ENCODE assay signal across 7 mouse cellular contexts in genomic region chr15:102326892-102327291, GRCm38 (mm10). TPM values are rescaled to one million over a fixed set of nuclear protein-coding genes. Genes with fewer than 3 reads are reported as not detected.
DNase-seq lines count a peak whose midpoint lies in the region; ATAC-seq lines count a peak whose summit lies in the region.

No protein-coding gene starts in this region.

- H3K27me3 ChIP-seq in lung, embryonic 16.5 days (ENCODE audit: control insufficient read depth, insufficient read depth, low read depth, low read length) = no peaks in the 10 kb centered on the region
- H3K27me3 ChIP-seq in forebrain, embryonic 11.5 days (ENCODE audit: control insufficient read depth, insufficient read depth, low read length) = no peaks in the 10 kb centered on the region
- no peaks in the 10 kb centered on the region for H3K27me3 ChIP-seq in limb, embryonic 13.5 days
- H3K27me3 ChIP-seq in stomach, embryonic 14.5 days (ENCODE audit: control insufficient read depth, insufficient read depth, low read length) = no peaks in the 10 kb centered on the region

- no peak overlapping the region for H3K27ac ChIP-seq in lung, embryonic 16.5 days (ENCODE audit: low read length)
- H3K27ac ChIP-seq in forebrain, embryonic 11.5 days (ENCODE audit: low read depth, low read length) = no peak overlapping the region
- H3K27ac ChIP-seq in limb, embryonic 13.5 days = no peak overlapping the region
- H3K27ac ChIP-seq in stomach, embryonic 14.5 days (ENCODE audit: low read length) = no peak overlapping the region

- peaks cover 12% of the 10 kb centered on the region for H3K4me1 ChIP-seq in lung, embryonic 16.5 days (replicated peaks; ENCODE audit: control insufficient read depth, insufficient read depth, low read length)
- peaks cover 4% of the 10 kb centered on the region; the same call in 1 of the 2 replicates for H3K4me1 ChIP-seq in forebrain, embryonic 11.5 days (replicated peaks; ENCODE audit: control insufficient read depth, insufficient read depth, low read length)
- H3K4me1 ChIP-seq in limb, embryonic 13.5 days = peaks cover 17% of the 10 kb centered on the region
- peaks cover 5% of the 10 kb centered on the region for H3K4me1 ChIP-seq in stomach, embryonic 14.5 days (ENCODE audit: control insufficient read depth, insufficient read depth, low read length)

- H3K4me2 ChIP-seq in lung, embryonic 16.5 days (ENCODE audit: low read depth, low read length) = peak overlapping the region; percentile 75
- peak overlapping the region; percentile 77 for H3K4me2 ChIP-seq in forebrain, embryonic 11.5 days (ENCODE audit: low read depth, low read length, severe bottlenecking)
- H3K4me2 ChIP-seq in limb, embryonic 13.5 days (replicated peaks) = peak overlapping the region; percentile 86
- peak overlapping the region; percentile 84 for H3K4me2 ChIP-seq in stomach, embryonic 14.5 days (replicated peaks; ENCODE audit: low read depth, low read length)

- H3K9ac ChIP-seq in lung, embryonic 16.5 days (ENCODE audit: low read length) = peak overlapping the region; percentile 76
- peak overlapping the region; percentile 73 for H3K9ac ChIP-seq in forebrain, embryonic 11.5 days (ENCODE audit: low read length)
- peak overlapping the region; percentile 85 for H3K9ac ChIP-seq in limb, embryonic 13.5 days
- H3K9ac ChIP-seq in stomach, embryonic 14.5 days (replicated peaks; ENCODE audit: low read depth, low read length) = peak overlapping the region; percentile 61

- WGBS in lung, embryonic 16.5 days = 50% methylated on average over 8 of the region's 8 CpGs
- 74% methylated on average over 8 of the region's 8 CpGs for WGBS in forebrain, embryonic 11.5 days
- 67% methylated on average over 8 of the region's 8 CpGs for WGBS in limb, embryonic 13.5 days
- 62% methylated on average over 8 of the region's 8 CpGs for WGBS in stomach, embryonic 14.5 days

- H3K36me3 ChIP-seq in lung, embryonic 16.5 days (ENCODE audit: control insufficient read depth, insufficient read depth, low read length) = peaks cover 29% of the 10 kb centered on the region
- H3K36me3 ChIP-seq in forebrain, embryonic 11.5 days (ENCODE audit: control insufficient read depth, insufficient read depth, low read length) = peaks cover 5% of the 10 kb centered on the region; the same call in 1 of the 2 replicates
- H3K36me3 ChIP-seq in limb, embryonic 13.5 days = peaks cover 53% of the 10 kb centered on the region
- H3K36me3 ChIP-seq in stomach, embryonic 14.5 days (ENCODE audit: control insufficient read depth, insufficient read depth, low read length) = peaks cover 31% of the 10 kb centered on the region

- no peak for ATAC-seq in lung, embryonic 16.5 days (ENCODE audit: low read depth)
- no peak for ATAC-seq in forebrain, embryonic 11.5 days (replicated peaks; ENCODE audit: low FRiP score)
- ATAC-seq in limb, embryonic 13.5 days (ENCODE audit: low FRiP score, low read depth) = no peak
- no peak for ATAC-seq in stomach, embryonic 14.5 days (ENCODE audit: insufficient number of reproducible peaks, insufficient read depth, low FRiP score, low read depth)

- peak overlapping the region; percentile 68 for H3K4me3 ChIP-seq in lung, embryonic 16.5 days (ENCODE audit: low read length)
- peak overlapping the region; percentile 60 for H3K4me3 ChIP-seq in forebrain, embryonic 11.5 days (ENCODE audit: low read depth, low read length)
- H3K4me3 ChIP-seq in limb, embryonic 13.5 days = peak overlapping the region; percentile 64
- H3K4me3 ChIP-seq in stomach, embryonic 14.5 days (ENCODE audit: low read depth, low read length) = peak overlapping the region; percentile 68

- no peaks in the 10 kb centered on the region for H3K9me3 ChIP-seq in lung, embryonic 16.5 days (ENCODE audit: control insufficient read depth, low read length)
- no peaks in the 10 kb centered on the region for H3K9me3 ChIP-seq in forebrain, embryonic 11.5 days (ENCODE audit: control insufficient read depth, low read length)
- H3K9me3 ChIP-seq in limb, embryonic 13.5 days = no peaks in the 10 kb centered on the region
- H3K9me3 ChIP-seq in stomach, embryonic 14.5 days (ENCODE audit: control insufficient read depth, low read depth, low read length) = no peaks in the 10 kb centered on the region

- DNase-seq in lung, adult 18-20 months = no peak
- no peak for DNase-seq in forebrain, embryonic 11.5 days (ENCODE audit: low spot score)
- no peak for DNase-seq in urinary bladder, postnatal 10 days (ENCODE audit: low spot score)
- no peak for DNase-seq in adipocyte (ENCODE audit: low spot score)

RNA-seq across cellular contexts. Expression of gene Pfdn5, which starts 1.0 kb away (rescaled TPM):
- 390 and 403 TPM in 2 replicates for polyA plus RNA-seq in lung, embryonic 16.5 days (2015; fragmentation: Nextera tagmentation; extraction: Ambion mirVana)
- 357 and 374 TPM in 2 replicates for polyA plus RNA-seq in forebrain, embryonic 11.5 days (2014; fragmentation: Nextera tagmentation; extraction: Ambion mirVana)
- polyA plus RNA-seq in limb, embryonic 13.5 days (2015; fragmentation: Nextera tagmentation; extraction: Ambion mirVana) = 431 and 451 TPM in 2 replicates
- 500 and 514 TPM in 2 replicates for polyA plus RNA-seq in stomach, embryonic 14.5 days (2014; fragmentation: Nextera tagmentation; extraction: Ambion mirVana)

RNA-seq across cellular contexts. Expression of gene Myg1, which starts 4.6 kb away (rescaled TPM):
- 98.3 and 101 TPM in 2 replicates for polyA plus RNA-seq in lung, embryonic 16.5 days (2015; fragmentation: Nextera tagmentation; extraction: Ambion mirVana)
- 113 and 124 TPM in 2 replicates for polyA plus RNA-seq in forebrain, embryonic 11.5 days (2014; fragmentation: Nextera tagmentation; extraction: Ambion mirVana)
- polyA plus RNA-seq in limb, embryonic 13.5 days (2015; fragmentation: Nextera tagmentation; extraction: Ambion mirVana) = 110 and 116 TPM in 2 replicates
- 96.9 and 109 TPM in 2 replicates for polyA plus RNA-seq in stomach, embryonic 14.5 days (2014; fragmentation: Nextera tagmentation; extraction: Ambion mirVana)

RNA-seq across cellular contexts. Expression of gene Aaas, which starts 23.7 kb away (rescaled TPM):
- polyA plus RNA-seq in lung, embryonic 16.5 days (2015; fragmentation: Nextera tagmentation; extraction: Ambion mirVana) = 73.5 and 80.3 TPM in 2 replicates
- 103 and 114 TPM in 2 replicates for polyA plus RNA-seq in forebrain, embryonic 11.5 days (2014; fragmentation: Nextera tagmentation; extraction: Ambion mirVana)
- 75.9 and 76.6 TPM in 2 replicates for polyA plus RNA-seq in limb, embryonic 13.5 days (2015; fragmentation: Nextera tagmentation; extraction: Ambion mirVana)
- 63.8 and 68.4 TPM in 2 replicates for polyA plus RNA-seq in stomach, embryonic 14.5 days (2014; fragmentation: Nextera tagmentation; extraction: Ambion mirVana)

RNA-seq across cellular contexts. Expression of gene Espl1, which starts 30.8 kb away (rescaled TPM):
- 27.3 and 30.6 TPM in 2 replicates for polyA plus RNA-seq in lung, embryonic 16.5 days (2015; fragmentation: Nextera tagmentation; extraction: Ambion mirVana)
- 58.3 and 60.3 TPM in 2 replicates for polyA plus RNA-seq in forebrain, embryonic 11.5 days (2014; fragmentation: Nextera tagmentation; extraction: Ambion mirVana)
- 23.7 and 32.2 TPM in 2 replicates for polyA plus RNA-seq in limb, embryonic 13.5 days (2015; fragmentation: Nextera tagmentation; extraction: Ambion mirVana)
- polyA plus RNA-seq in stomach, embryonic 14.5 days (2014; fragmentation: Nextera tagmentation; extraction: Ambion mirVana) = 25.4 and 28.6 TPM in 2 replicates

RNA-seq across cellular contexts. Expression of gene Sp7, which starts 40.1 kb away (rescaled TPM):
- polyA plus RNA-seq in lung, embryonic 16.5 days (2015; fragmentation: Nextera tagmentation; extraction: Ambion mirVana) = 0.25 and 1.6 TPM in 2 replicates
- polyA plus RNA-seq in forebrain, embryonic 11.5 days (2014; fragmentation: Nextera tagmentation; extraction: Ambion mirVana) = 0.20 and 0.52 TPM in 2 replicates
- 6.0 and 7.4 TPM in 2 replicates for polyA plus RNA-seq in limb, embryonic 13.5 days (2015; fragmentation: Nextera tagmentation; extraction: Ambion mirVana)
- 2.0 and 2.5 TPM in 2 replicates for polyA plus RNA-seq in stomach, embryonic 14.5 days (2014; fragmentation: Nextera tagmentation; extraction: Ambion mirVana)
